Mouse (Mus musculus) splenic B cell, adult 2 months (primary cell): ENCODE data around the gene Cfd.

Experiments used
- DNase-seq: peaks from one replicate; pipeline ENCODE4 v3.0.0-alpha.2; 2011; ENCODE audit warnings: low read depth, low spot score
- H3K27me3 ChIP-seq: 2 replicates; pipeline ENCODE4 v1.6.1; 2012; ENCODE audit warnings: mild to moderate bottlenecking, low read length, moderate library complexity, mixed read lengths; ENCODE audit not compliant: control insufficient read depth, poor library complexity, insufficient read depth, severe bottlenecking
- H3K36me3 ChIP-seq: 2 replicates; pipeline ENCODE4 v1.6.1; 2012; ENCODE audit warnings: mild to moderate bottlenecking, low read length, moderate library complexity, mixed read lengths; ENCODE audit not compliant: control insufficient read depth, poor library complexity, insufficient read depth, severe bottlenecking

The Cfd gene

DNA sequence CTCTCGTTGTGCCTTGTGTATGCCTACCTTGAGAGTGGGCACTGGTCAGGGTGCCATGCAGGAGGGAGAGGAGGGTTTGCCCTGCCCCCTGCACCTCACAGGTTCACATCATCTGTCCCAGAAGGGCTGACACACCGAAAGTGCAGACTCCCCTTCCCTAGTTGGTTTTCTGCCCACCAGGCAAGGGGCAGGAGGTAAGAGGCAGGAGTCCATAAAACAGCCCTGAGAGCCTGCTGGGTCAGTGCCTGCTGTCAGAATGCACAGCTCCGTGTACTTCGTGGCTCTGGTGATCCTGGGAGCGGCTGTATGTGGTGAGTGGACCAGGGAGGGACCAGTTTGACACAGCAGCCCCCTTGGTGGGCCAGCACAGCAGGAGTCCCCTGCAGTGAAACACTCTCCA is at the start of gene Cfd:
Gene Cfd, plus strand, starts transcription at position 184 of the 400 bp plus-strand sequence.
- Histone ChIP-seq H3K36me3 (no peaks in the 10 kb centered on the region), H3K27me3 (no peaks in the 10 kb centered on the region)
- DNase-seq, result no peak

DNA sequence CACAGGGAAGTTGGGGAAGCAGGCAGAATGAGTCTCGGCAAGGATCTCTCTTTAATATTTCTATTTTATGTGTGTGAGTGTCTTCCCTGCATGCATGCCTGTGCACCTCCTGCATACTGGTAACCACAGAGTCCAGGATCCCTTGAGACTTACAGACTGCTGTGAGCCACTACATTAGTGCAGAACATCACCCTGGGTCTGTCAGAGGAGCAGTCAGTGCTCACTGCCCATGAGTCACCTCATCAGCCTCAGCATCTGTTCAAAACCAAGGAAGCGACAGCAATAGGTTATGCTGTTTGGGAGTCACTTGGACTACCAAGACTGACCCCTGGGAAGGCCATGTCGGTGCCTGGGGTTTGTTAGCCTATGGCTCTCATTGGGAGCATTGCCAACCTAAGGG is 48.3 kb upstream of the Cfd start:
- Histone ChIP-seq H3K27me3 (no peaks in the 10 kb centered on the region), H3K36me3 (no peaks in the 10 kb centered on the region)
- no peak for DNase-seq

DNA sequence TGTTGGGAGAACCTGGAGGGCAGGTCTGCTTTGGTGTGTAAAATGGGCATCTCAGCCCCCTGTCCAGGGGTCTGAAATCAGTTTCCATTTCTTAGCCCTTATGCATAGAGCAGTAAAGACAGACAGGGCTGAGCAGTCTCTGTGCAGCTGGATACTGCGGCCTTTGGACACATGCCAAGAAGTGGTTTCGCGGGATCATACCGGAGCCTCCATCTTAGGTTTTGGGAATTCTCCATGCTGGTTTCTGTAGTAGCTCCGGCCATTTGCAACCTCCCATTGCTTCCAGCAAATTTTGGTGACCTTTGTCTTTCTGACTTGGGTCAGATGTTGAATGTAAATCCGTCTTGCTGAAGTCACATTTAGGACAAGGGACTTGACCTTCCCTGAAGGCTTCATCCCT is 47.2 kb upstream of the Cfd start:
- no peak for DNase-seq
- H3K36me3 ChIP-seq, result no peaks in the 10 kb centered on the region

DNA sequence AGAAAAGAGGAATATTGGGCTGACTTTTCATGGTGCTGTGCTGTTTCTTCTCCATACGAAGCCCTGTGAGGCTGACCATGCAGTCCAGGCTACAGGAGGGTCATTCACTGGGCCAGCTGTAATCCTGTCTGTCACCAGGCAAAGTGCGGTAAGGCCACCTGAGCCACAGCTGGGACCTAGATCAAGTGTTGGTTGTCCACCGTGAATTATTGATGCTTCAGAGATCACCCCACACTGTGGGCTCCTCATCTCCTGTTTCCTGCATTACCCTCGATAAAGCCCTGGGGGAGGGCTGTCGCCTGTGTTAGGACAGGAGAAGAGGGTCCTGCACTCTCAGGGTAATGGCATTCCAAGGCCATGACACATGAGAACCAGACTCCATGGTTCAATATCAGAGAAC is 44.1 kb upstream of the Cfd start:
- no peaks in the 10 kb centered on the region for H3K27me3 ChIP-seq
- DNase-seq, result no peak
- H3K36me3 ChIP-seq, result no peaks in the 10 kb centered on the region

More for the DNA sequence above, 47.2 kb upstream of the Cfd start:
- H3K27me3 ChIP-seq, result no peaks in the 10 kb centered on the region

- no peaks in the 10 kb centered on the region for H3K27me3 ChIP-seq
- no peaks in the 10 kb centered on the region for H3K36me3 ChIP-seq
- DNase-seq, result peak; percentile 50
These were observed 40.6 kb upstream of the Cfd start for GRCm38 (mm10) chr10:79849941-79850628.

- no peaks in the 10 kb centered on the region; the same call in 1 of the 2 replicates for H3K36me3 ChIP-seq
- no peak for DNase-seq
- no peaks in the 10 kb centered on the region for H3K27me3 ChIP-seq
These were observed 39.0 kb upstream of the Cfd start for GRCm38 (mm10) chr10:79851653-79852052.

DNA sequence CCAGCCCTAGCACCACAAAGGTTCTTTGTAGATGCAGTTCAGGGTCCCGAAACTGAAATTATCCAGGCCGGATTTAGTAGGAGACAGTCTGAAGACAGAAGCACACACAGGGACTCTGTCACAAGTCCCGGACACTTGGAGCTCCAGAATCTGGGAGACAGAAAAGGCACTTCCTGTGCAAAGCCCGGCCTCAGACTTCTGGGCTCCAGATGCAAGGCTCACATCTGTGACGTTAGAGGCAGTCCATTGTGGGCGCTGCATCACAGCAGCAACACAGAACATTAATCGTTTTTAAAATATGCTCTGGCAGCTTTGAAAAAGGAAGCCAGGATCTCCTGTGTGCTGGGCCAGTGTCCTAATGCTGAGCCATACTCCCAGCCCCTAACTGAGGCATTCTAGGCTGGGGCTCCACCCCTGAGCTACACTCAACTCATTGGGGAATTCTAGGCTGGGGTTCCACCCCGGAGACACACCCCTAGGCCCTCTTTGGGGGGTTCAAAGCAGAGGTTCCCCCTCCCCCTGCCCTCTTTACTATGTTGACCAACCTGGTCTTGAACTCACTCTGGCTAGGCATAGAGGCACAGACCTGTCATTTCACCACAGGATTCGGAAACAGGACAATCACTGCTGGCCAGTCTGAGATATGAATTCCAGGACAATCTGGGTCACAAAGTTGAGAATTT is 38.4 kb upstream of the Cfd start:
- H3K27me3 ChIP-seq, result no peaks in the 10 kb centered on the region
- no peaks in the 10 kb centered on the region; the same call in 1 of the 2 replicates for H3K36me3 ChIP-seq
- no peak for DNase-seq

DNA sequence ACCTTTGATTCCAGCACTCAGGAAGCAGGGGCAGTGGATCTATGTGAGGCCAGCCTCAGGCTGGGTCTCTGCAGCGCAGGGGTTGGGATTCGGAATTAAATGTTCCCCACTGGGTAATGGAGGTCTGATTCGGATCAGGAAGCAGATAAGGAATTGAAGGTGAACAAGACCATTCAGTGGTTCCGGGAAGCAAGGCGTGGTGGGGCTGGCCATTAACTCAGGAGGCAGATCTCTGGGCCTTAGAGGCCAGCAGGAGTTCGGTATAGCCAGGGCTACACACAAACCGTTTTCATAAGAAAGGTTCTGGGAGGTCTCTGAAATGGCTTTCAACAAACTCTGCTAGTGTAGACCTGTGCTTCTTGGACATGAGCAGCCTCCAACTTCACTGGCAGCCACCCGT is 37.8 kb upstream of the Cfd start:
- no peaks in the 10 kb centered on the region; the same call in 1 of the 2 replicates for H3K36me3 ChIP-seq
- DNase-seq, result no peak
- no peaks in the 10 kb centered on the region for H3K27me3 ChIP-seq

DNA sequence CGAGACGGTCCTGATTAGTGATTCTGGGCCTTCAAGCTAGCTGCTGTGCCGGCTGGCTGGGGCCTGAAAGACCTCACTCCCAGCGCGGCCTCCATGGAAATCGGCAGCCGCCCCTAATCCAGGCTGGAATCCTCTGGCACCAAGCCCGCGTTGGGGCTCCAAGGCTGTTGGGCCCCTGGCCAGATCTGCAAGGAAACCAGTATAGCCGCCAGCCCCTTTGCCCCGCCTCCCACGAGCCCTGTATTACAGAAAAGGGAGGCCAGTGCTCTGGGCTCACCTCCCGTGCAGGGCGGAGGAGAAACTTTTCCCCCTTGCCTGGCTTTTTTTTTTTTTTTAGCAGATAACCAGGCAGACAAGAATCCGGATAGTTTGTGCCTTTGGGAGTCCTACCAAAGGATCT is 37.3 kb upstream of the Cfd start:
- no peak for DNase-seq
- Histone ChIP-seq H3K36me3 (no peaks in the 10 kb centered on the region; the same call in 1 of the 2 replicates), H3K27me3 (no peaks in the 10 kb centered on the region)

- Histone ChIP-seq H3K36me3 (peaks cover 1% of the 10 kb centered on the region), H3K27me3 (no peaks in the 10 kb centered on the region)
- DNase-seq, result peak; percentile 100
These were observed 36.5 kb upstream of the Cfd start, which contains the start of gene Ptbp1 for GRCm38 (mm10) chr10:79853860-79854795. Gene Ptbp1, plus strand, starts transcription at chr10:79854427.

- peak; percentile 74 for DNase-seq
- Histone ChIP-seq H3K36me3 (peaks cover 9% of the 10 kb centered on the region), H3K27me3 (no peaks in the 10 kb centered on the region)
These were observed 35.7 kb upstream of the Cfd start for GRCm38 (mm10) chr10:79854801-79855541.

DNA sequence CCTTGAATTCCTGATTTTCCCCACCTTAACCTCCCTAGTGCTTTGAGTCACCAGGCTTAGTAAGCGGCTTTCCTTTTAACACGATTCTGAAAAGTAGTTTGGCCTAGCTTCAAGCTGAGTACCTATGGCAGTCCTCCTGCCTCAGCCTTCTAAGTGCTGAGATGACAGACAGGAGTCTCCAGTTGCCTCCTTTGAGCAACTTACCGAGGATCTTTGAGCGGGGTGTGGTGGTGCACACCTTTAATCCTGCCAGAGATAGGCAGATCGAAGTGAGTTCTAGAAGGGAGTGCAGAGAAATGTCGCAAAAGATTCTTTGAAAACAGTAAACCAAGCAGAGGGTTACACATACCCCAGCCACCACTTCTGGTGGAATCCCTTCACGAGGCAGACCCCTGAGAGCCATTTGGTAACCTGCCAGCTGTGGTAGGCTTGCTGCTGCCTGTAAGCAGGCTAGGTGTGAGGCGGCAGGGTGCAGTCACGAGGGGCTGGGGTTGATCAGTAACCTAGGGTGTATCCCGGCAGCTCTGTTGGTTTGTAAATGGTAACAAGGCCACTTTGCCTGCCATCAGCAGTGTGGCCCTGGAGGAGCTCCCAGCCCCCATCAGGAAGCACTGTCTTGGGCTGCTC is 35.0 kb upstream of the Cfd start:
- Histone ChIP-seq H3K27me3 (no peaks in the 10 kb centered on the region), H3K36me3 (peaks cover 15% of the 10 kb centered on the region)
- DNase-seq, result no peak

DNA sequence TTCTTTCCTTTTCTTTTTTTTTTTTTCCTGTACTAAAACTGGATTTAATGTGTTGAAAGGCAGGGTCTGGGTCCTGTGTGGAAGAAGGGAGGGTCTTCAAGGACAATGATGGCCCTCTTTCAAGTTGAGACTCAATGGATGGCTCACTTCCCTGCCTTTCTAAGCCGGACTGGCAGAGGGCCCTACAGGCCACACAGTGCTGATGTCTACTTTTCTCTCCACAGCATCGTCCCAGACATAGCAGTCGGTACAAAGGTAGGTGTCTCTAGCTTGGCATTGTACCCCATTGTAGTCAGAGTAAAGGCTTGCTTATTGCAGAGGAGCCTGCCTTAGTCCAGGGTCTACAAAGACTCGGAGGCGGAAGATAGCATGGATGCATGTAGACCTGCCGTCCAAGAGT is 34.4 kb upstream of the Cfd start:
- no peak for DNase-seq
- peaks cover 19% of the 10 kb centered on the region for H3K36me3 ChIP-seq

More for the DNA sequence above, 34.4 kb upstream of the Cfd start:
- H3K27me3 ChIP-seq, result no peaks in the 10 kb centered on the region
